In the genomic region with DNA sequence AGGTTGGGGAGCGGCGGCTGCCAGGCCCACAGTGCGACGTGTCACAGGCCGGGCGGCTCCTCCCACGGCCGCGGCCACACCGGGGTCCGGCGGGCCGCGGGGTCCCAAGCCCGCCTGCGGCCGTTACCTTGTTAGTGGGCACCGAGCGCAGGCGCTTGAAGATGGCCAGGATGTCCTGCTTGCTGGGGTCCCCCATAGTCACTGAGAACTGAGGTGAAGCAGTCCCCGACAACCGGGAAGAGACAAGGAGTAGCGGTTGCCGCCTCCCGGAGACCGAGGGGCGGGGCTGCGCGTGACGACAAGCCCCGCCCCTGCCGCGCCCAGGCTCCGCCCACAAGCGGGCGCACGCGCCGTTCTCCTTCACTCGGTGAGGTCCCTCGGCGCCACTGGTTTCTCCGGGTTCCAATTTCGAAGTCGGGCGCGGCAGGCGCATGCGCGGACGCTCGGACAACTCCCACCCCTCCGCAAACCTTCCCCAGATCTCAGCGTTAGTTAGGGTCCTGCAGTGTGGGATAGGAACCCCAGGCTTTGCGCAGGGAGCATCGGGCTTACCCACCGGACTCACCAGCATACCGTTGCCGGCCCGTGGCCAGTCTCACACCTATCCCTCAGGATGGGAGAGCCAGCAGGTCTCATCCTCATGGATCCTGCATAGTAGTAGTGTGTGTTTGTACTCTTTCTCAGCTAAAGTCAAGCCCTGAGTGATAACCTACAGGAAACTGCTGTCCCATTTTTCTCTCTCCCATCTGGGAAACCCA, we compare ENCODE assay signal across 8 mouse cellular contexts. TPM values are rescaled to one million over a fixed set of nuclear protein-coding genes. Genes with fewer than 3 reads are reported as not detected.
DNase-seq lines count a peak whose midpoint lies in the region; ATAC-seq and TF ChIP-seq lines count a peak whose summit lies in the region.

A gene (minus strand): TSS at position 294 of the 758 bp plus-strand sequence.

- DNase-seq in ES-CJ7 (ENCODE audit: low read depth, low spot score): peak; percentile 92
- DNase-seq in cerebellum, adult 11 months: peak; percentile 92
- peak; percentile 84 for DNase-seq in heart, postnatal 25 days (ENCODE audit: low spot score)
- peak; percentile 93 to 96 for DNase-seq in layer of hippocampus, adult 18-20 months (ENCODE audit: low spot score in 2 of 2)
- peak; percentile 92 for DNase-seq in lung, adult 2 months
- DNase-seq in thymus, adult 18-20 months: peak; percentile 84 to 89

- H3K36me3 ChIP-seq in forebrain, embryonic 15.5 days: no peaks in the 10 kb centered on the region

- no peak for TF ChIP-seq CTCF in lung, adult 2 months (IDR thresholded peaks at IDR 0.05; ENCODE audit: insufficient read depth, low read length)

- TF ChIP-seq POLR2A in lung, adult 2 months (IDR thresholded peaks at IDR 0.05; ENCODE audit: borderline replicate concordance, extremely low read depth, low read depth, low read length): peak; percentile 48; the same call in 1 of the 2 replicates

- peak within 1 kb of the TSS; percentile 49 for H3K27ac ChIP-seq in forebrain, embryonic 15.5 days (replicated peaks)

- peak within 1 kb of the TSS; percentile 86 for H3K4me2 ChIP-seq in forebrain, embryonic 15.5 days (replicated peaks)

- WGBS in forebrain, embryonic 15.5 days: under 1% methylated on average over 52 of the region's 60 CpGs
- under 1% methylated on average over 60 of the region's 60 CpGs for WGBS in lung, adult 2 months

- intact Hi-C loops in heart, postnatal 25 days (cut with DNase I): no loop called here

- ATAC-seq in forebrain, embryonic 15.5 days (replicated peaks): peak; percentile 93
- peak; percentile 60 for ATAC-seq in neutrophil, adult 5-6 weeks (ENCODE audit: extremely low read depth, insufficient number of reproducible peaks, low FRiP score, poor library complexity, severe bottlenecking)

- H3K4me3 ChIP-seq in forebrain, embryonic 15.5 days: peak within 1 kb of the TSS; percentile 93
- peak within 1 kb of the TSS; percentile 88 for H3K4me3 ChIP-seq in lung, adult 2 months (replicated peaks; ENCODE audit: extremely low read depth, low read depth, low read length)

- H3K4me1 ChIP-seq in forebrain, embryonic 15.5 days: peaks cover 15% of the 10 kb centered on the region
- peaks cover 5% of the 10 kb centered on the region; the same call in 1 of the 2 replicates for H3K4me1 ChIP-seq in lung, adult 2 months (ENCODE audit: control insufficient read depth, insufficient read depth, low read length)

- peak within 1 kb of the TSS; percentile 90 for H3K9ac ChIP-seq in forebrain, embryonic 15.5 days (replicated peaks)

- H3K9me3 ChIP-seq in forebrain, embryonic 15.5 days: no peaks in the 10 kb centered on the region

- H3K27me3 ChIP-seq in forebrain, embryonic 15.5 days: no peaks in the 10 kb centered on the region

RNA-seq across cellular contexts. Expression of the gene that starts here (rescaled TPM):
- polyA plus RNA-seq in forebrain, embryonic 15.5 days (2015; fragmentation: Nextera tagmentation; extraction: Ambion mirVana): 38.7 and 39.6 TPM in 2 replicates
- total RNA-seq in heart, postnatal 25 days (2021): 10 to 100 TPM in 1 of 2 experiments, 1 to 10 TPM in 1; 8.7 to 10.3 TPM
- 10 to 100 TPM; 19.1 to 20.1 TPM for total RNA-seq in layer of hippocampus, adult 18-20 months (2021)
- 27.2 and 31.1 TPM in 2 replicates for polyA plus RNA-seq in lung, adult 2 months (2012; rRNA removed)
- total RNA-seq in neutrophil, adult 5-6 weeks (2017): 7.4 and 15.2 TPM in 2 replicates

Comparison
In these comparisons a context has a peak if more than half of its experiments do, and no peak if none do; other contexts are left out.
1. Peak in every context shown above with its lines: DNase-seq, ATAC-seq, H3K4me3 ChIP-seq and H3K27ac ChIP-seq.